Mouse (Mus musculus) brain, embryonic 14.5 days (tissue): ENCODE measurements at regions not wholly inside any gene's neighbourhood (a gene's known extent, or its start where the extent isn't known, plus 50 kb on each side); places are given as distances from the start of the nearest gene placed in this dataset.

Experiments used
- CTCF ChIP-seq: fragments of 200-500 bp; IDR thresholded peaks from 2 replicates; pipeline ENCODE4 v1.5.1; 2012; ENCODE audit warnings: inconsistent platforms, mild to moderate bottlenecking, moderate library complexity, borderline replicate concordance; ENCODE audit not compliant: insufficient read depth, insufficient read length; ENCODE audit errors: extremely low read depth
- POLR2A ChIP-seq: fragments of 200-500 bp; IDR thresholded peaks from 2 replicates; pipeline ENCODE4 v1.6.1; 2012; ENCODE audit warnings: mild to moderate bottlenecking, inconsistent platforms, borderline replicate concordance; ENCODE audit not compliant: poor library complexity, insufficient read depth, insufficient read length, severe bottlenecking; ENCODE audit errors: extremely low read depth

- no peak for TF ChIP-seq POLR2A
- TF ChIP-seq CTCF, result no peak
Measured at GRCm38 (mm10) chr17:85919868-85920267, 225.1 kb downstream of the Srbd1 start.
